Mouse (Mus musculus) liver, embryonic 13.5 days (tissue): ENCODE measurements around the gene Bag6. TPM values are rescaled to one million over a fixed set of nuclear protein-coding genes. Genes with fewer than 3 reads are reported as not detected.

Source experiments
- ATAC-seq: fragments of 200-750 bp; cut with Nextera tagmentation; 2 replicates; pipeline ENCODE4 v1.8.0; 2017; ENCODE audit warnings: low read depth, mild to moderate bottlenecking, moderate number of reproducible peaks, moderate library complexity
- DNase-seq: peaks from one replicate; pipeline ENCODE4 v3.0.0; 2022
- H3K27ac ChIP-seq: fragments of 300-500 bp; sonication (generic); 2 replicates; pipeline ENCODE4 v1.5.1; 2015; ENCODE audit warnings: moderate library complexity, mild to moderate bottlenecking, inconsistent platforms
- H3K27me3 ChIP-seq: fragments of 300-500 bp; sonication (generic); 2 replicates; pipeline ENCODE4 v1.6.1; 2015; ENCODE audit warnings: mild to moderate bottlenecking, inconsistent platforms
- H3K36me3 ChIP-seq: fragments of 300-500 bp; sonication (generic); 2 replicates; pipeline ENCODE4 v1.6.1; 2015; ENCODE audit warnings: mild to moderate bottlenecking, inconsistent platforms
- H3K4me1 ChIP-seq: fragments of 300-500 bp; sonication (generic); replicated peaks from 2 replicates; pipeline ENCODE4 v1.6.1; 2015; ENCODE audit warnings: inconsistent platforms
- H3K4me2 ChIP-seq: fragments of 300-500 bp; sonication (generic); 2 replicates; pipeline ENCODE4 v1.6.1; 2015; ENCODE audit warnings: inconsistent platforms, mild to moderate bottlenecking, moderate library complexity
- H3K4me3 ChIP-seq: fragments of 300-500 bp; sonication (generic); replicated peaks from 2 replicates; pipeline ENCODE4 v1.5.1; 2015; ENCODE audit warnings: mild to moderate bottlenecking, inconsistent platforms
- H3K9ac ChIP-seq: fragments of 300-500 bp; sonication (generic); 2 replicates; pipeline ENCODE4 v1.6.1; 2015; ENCODE audit warnings: mild to moderate bottlenecking, inconsistent platforms
- H3K9me3 ChIP-seq: fragments of 300-500 bp; sonication (generic); replicated peaks from 2 replicates; pipeline ENCODE4 v1.6.1; 2016; ENCODE audit warnings: inconsistent platforms
- WGBS: fragments of 180-500 bp; shearing (Covaris S2); methylation state at CpG from one replicate; pipeline ENCODE4 v1.1.7; 2015; ENCODE audit not compliant: insufficient replicate concordance; 5-methylcytosine and 5-hydroxymethylcytosine counted together
- polyA plus RNA-seq: library from polyadenylated mRNA; unstranded; fragments of >200 nt; fragmentation: Nextera tagmentation; extraction: Ambion mirVana; gene quantifications from 2 replicates; pipeline ENCODE4 v1.2.1, GENCODE M21; 2015

Bag6 gene
- polyA plus RNA-seq, 1 experiment from 2014 or later, result 22.4 TPM

DNA sequence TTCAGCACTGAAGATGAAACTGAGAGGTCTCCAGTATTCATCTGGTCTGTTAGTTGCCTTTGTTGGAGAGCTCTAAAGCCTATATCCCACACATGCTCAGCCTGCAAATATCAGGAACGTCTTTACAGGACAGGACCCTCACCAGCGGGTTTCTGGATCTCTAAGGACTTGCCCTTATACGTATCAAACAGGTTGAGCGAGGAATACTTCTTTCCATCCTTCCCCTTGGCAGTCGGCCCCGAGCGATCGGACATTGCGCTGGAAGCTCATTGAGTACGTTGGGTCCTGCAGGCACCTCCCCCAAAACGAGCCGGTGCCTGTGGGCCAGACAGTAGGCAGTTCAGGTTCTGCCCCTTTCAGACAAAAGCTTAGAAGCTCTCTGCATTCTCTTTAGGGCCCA is 27.8 kb downstream of the Bag6 start:
- peaks cover 42% of the 10 kb centered on the region for H3K4me1 ChIP-seq
- H3K9ac ChIP-seq, result peak overlapping the region; percentile 100
- peaks cover 53% of the 10 kb centered on the region for H3K36me3 ChIP-seq
- no peak for ATAC-seq
- H3K27ac ChIP-seq, result 0 out of 2 replicates have a peak overlapping the region, but pooled peaks have one; percentile 10
- H3K4me3 ChIP-seq, result peak overlapping the region; percentile 97
- peak overlapping the region; percentile 90 for H3K4me2 ChIP-seq
- no peak for DNase-seq
- no peaks in the 10 kb centered on the region for H3K9me3 ChIP-seq
- 61% methylated on average over 12 of the region's 12 CpGs for WGBS
- H3K27me3 ChIP-seq, result no peaks in the 10 kb centered on the region

DNA sequence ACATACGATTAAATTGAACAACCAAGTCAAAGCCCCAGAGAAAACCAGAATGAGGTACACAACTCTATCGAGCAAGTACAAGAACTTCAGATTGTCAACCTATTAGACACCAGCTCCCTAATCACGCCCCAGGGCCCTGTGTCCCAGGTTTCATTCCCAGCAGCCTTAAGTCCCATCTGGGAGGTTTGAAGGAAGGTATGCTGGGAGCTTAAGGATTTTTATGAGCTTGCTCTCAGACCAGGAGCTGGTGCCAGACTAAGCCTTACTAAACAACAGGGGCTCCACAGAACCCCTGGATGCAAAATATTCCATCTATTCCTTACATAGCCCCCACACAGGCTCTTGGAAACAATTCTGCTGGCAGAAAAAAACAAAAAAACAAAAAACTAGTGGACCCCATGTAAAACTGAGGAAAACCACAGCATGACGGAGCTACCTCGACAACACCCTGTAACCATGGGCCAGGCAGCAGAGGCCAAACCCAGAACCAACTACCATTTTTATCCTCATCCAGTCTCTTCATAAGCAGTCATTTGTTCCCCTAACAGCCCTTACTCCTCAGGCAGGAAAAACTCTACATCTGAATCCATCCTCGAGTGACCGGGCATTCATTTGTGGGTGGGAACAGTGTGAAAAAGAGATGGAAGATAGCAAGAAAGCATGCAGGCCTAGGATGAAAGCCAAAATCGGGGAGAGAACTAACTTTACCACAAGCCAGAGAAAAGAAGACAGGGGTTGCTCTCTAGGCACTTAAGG is 28.5 kb downstream of the Bag6 start:
- H3K9ac ChIP-seq, result peak overlapping the region; percentile 100
- H3K4me1 ChIP-seq, result peaks cover 42% of the 10 kb centered on the region
- H3K4me2 ChIP-seq, result peak overlapping the region; percentile 90
- peak overlapping the region; percentile 97 for H3K4me3 ChIP-seq
- H3K27ac ChIP-seq, result peak overlapping the region; percentile 93
- WGBS, result 10% methylated on average over 8 of the region's 8 CpGs
- H3K27me3 ChIP-seq, result no peaks in the 10 kb centered on the region
- DNase-seq (no peak), ATAC-seq (no peak)
- H3K36me3 ChIP-seq, result peaks cover 46% of the 10 kb centered on the region
- H3K9me3 ChIP-seq, result no peaks in the 10 kb centered on the region

DNA sequence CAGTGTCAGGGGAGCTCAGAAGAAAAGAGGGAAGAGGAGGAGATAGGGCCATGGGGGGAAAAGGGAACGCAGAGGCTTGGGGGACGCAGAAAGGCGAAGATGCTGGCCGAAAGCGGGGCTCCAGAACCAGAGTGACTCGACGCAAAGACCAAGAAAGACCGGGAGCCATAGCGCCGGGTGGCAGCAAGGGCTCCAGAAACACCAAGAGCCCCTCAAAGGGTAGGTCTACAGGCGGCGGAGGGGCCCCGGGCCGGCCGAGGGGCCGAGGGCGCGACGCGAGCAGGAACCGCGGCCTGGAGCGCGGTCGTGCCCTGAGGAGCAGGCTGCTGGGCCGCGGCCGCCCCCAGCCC is 29.2 kb downstream of the Bag6 start:
- peak overlapping the region; percentile 90 for H3K4me2 ChIP-seq
- ATAC-seq, result no peak
- H3K9me3 ChIP-seq, result no peaks in the 10 kb centered on the region
- H3K4me3 ChIP-seq, result peak overlapping the region; percentile 97
- no peaks in the 10 kb centered on the region for H3K27me3 ChIP-seq
- H3K9ac ChIP-seq, result peak overlapping the region; percentile 100
- H3K4me1 ChIP-seq, result peaks cover 42% of the 10 kb centered on the region
- no peak for DNase-seq
- 0% methylated on average over 28 of the region's 28 CpGs for WGBS
- peaks cover 39% of the 10 kb centered on the region for H3K36me3 ChIP-seq
- H3K27ac ChIP-seq, result peak overlapping the region; percentile 93

DNA sequence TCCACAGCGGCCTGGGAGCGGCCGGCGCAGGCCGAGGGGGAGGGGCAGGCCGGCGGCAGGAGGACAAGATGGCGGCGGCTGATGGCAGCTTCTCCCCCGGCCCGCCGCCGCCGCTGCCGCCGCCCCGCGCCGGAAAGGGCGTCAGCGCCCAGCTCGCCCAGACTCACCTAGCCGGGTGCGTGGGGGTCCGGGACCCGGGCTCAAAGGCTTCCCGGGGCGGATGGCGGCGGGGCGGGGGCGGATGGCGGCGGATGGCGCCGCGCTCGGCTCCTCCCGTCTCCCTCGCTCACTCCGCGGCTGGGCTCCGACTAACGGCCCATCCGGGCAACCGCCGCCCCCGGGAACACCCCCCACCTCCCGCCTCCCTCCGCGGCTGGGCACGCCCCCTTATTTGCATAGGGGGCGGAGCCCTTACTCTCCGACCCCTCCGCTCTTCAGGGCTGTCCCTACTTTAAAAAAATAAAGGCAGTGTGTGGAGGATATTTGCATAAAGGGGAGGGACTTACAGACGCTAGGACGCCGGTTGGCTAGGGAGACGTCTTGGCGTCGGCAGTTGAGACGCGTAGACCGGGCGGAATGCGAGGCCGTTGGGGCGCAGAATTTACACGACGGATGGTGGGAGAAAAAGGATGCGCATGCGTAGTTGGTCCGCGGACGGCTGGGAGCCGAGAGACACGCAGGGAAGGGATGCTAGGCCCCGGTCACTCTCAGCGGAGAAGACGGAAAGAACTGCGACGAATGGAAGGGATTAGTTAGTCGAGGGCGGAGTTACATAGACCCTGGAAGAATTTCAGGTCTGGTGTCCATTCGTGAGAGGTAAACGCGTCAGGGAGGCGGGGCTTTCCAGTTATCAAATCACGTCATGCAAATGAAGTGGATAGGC is 29.8 kb downstream of the Bag6 start, which contains the start of gene Prrc2a:
TSS of gene Prrc2a (minus strand) at position 330 of the 883 bp plus-strand sequence.
- no peaks in the 10 kb centered on the region for H3K27me3 ChIP-seq
- under 1% methylated on average over 74 of the region's 89 CpGs for WGBS
- DNase-seq, result peak; percentile 95

DNA sequence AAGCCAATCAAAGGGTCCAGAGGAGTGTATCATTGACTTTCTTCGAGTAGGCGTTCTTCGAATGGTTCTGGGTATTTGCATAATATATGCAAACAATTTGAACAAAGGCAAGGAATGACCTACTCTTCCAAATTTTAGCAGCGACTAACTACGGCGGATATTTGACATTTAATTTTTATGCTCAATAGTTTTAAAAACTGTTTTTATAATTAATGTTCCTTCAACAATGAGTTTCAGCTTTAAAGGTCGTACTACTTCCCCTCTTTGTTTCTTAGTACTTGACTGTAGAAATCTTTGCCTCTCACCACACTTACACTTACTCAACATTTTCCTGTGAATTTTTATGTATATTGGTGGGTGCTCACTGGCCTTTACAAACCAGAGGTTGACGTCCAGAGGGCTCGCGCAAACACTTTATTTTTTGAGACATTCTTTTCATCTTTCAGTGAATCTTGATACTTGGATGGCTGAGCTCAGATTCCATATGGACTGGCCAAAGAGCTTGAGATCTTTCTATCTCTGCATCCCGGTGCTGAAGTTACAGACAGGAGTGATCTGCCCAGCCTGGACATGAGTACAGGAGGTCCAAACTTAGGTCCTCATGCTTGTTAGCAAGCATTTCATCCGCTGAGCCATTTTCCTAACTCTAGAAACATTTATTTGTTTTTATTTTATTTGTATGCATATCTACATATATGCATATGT is 30.6 kb downstream of the Bag6 start:
- Histone ChIP-seq H3K36me3 (peaks cover 25% of the 10 kb centered on the region), H3K4me3 (peak overlapping the region; percentile 97), H3K4me2 (peak overlapping the region; percentile 90), H3K27me3 (no peaks in the 10 kb centered on the region), H3K9ac (peak overlapping the region; percentile 58), H3K4me1 (peaks cover 42% of the 10 kb centered on the region), H3K27ac (peak overlapping the region; percentile 93), H3K9me3 (no peaks in the 10 kb centered on the region)
- 28% methylated on average over 12 of the region's 12 CpGs for WGBS
- DNase-seq (no peak), ATAC-seq (peak; percentile 77)

More for the DNA sequence above, 29.8 kb downstream of the Bag6 start, which contains the start of gene Prrc2a:
- Histone ChIP-seq H3K4me1 (peaks cover 42% of the 10 kb centered on the region), H3K9me3 (no peaks in the 10 kb centered on the region), H3K27ac (peak within 1 kb of the TSS; percentile 93), H3K36me3 (peaks cover 33% of the 10 kb centered on the region), H3K9ac (peak within 1 kb of the TSS; percentile 100), H3K4me2 (peak within 1 kb of the TSS; percentile 90), H3K4me3 (peak within 1 kb of the TSS; percentile 97)
- peak; percentile 93 for ATAC-seq

DNA sequence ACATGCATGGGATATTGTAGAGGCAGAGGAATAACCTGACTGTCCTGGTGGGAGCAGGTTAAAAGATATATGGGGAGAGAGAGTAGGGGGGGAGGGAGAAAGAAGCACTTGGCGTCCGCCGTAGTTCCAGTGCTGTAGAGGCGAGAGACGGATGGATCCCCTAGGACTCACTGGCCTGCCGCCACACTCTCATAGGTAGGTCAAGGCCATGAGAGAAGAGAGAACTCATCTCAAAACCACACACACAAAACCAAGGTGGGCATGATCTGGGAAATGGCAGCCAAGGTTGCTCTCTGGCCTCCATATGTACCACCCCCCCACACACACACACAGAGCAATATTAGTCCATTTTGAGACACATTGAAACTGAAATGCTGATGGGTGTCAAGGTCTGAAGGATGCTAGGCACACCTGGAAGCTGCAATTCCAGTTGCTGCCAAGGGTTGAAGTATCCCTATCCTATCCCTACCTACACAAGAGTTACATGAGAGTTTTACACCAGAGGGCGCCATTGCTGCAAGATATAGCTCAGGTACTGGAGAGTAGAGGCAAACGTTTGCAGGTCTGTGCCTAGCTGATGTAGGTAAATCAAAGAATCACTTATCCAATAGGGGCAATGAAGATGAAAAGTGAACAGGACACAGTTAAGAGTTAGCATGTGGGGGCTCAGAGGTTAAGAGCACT is 31.5 kb downstream of the Bag6 start:
- Histone ChIP-seq H3K27ac (no peak overlapping the region), H3K4me1 (peaks cover 35% of the 10 kb centered on the region), H3K4me3 (no peak overlapping the region), H3K4me2 (0 out of 2 replicates have a peak overlapping the region, but pooled peaks have one; percentile 90), H3K9me3 (no peaks in the 10 kb centered on the region), H3K27me3 (no peaks in the 10 kb centered on the region), H3K9ac (no peak overlapping the region), H3K36me3 (peaks cover 16% of the 10 kb centered on the region)
- DNase-seq, result peak; percentile 49
- 69% methylated on average over 8 of the region's 8 CpGs for WGBS
- ATAC-seq, result no peak

DNA sequence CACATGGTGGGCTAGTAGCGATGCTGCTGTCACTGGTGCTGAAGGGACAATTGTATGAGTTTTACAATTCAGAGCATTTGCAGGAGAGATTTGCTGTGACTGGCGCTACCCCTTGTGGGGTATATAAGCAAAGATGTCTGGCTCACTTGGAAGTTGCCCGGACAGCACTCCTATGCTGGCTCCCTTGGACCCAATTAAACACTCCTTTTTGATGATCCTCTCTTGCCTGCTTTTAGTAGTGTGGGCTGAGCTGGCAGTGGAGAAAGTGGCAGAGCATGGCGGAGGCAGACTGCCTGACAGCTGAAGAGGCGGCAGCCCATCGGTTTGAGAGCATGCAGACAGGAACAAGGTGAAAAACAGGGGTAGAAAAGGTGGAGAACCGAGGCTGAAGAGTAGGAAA is 32.8 kb downstream of the Bag6 start:
- Histone ChIP-seq H3K27ac (no peak overlapping the region), H3K36me3 (peaks cover 3% of the 10 kb centered on the region; the same call in 1 of the 2 replicates), H3K4me2 (no peak overlapping the region), H3K27me3 (no peaks in the 10 kb centered on the region), H3K9ac (no peak overlapping the region), H3K4me1 (peaks cover 22% of the 10 kb centered on the region), H3K9me3 (no peaks in the 10 kb centered on the region), H3K4me3 (no peak overlapping the region)
- ATAC-seq, result no peak
- WGBS, result 68% methylated on average over 7 of the region's 7 CpGs
- DNase-seq, result no peak

DNA sequence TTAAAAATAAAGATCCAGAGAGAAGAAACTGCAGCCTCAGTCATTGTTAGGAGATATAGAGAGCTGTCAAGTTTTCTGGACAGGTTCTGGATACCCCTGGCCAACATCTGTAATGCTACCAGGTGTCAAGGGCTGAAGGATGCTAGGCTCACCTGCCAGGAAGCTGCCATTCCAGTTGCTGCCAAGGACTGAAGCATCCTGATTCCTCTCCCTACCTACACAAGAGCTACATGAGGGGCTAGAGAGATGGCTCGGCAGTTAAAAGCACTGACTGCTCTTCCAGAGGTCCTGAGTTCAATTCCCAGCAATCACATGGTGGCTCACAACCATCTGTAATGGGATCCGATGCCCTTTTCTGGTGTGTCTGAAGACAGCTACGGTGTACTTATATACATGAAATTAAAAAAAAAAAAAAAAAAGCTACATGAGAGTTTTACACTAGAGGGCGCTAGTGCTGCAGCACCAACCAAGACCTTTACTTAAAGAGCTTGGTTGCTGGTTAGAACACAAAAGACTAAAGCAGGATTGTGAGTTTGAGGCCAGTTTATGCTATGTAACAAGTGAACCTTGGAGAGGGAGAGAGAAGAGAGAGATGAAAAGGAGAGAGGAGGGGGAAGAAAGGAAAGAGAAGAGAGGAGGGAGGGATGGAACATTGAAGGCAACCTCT is 33.7 kb downstream of the Bag6 start:
- Histone ChIP-seq H3K36me3 (no peaks in the 10 kb centered on the region), H3K9me3 (no peaks in the 10 kb centered on the region), H3K27me3 (no peaks in the 10 kb centered on the region), H3K27ac (no peak overlapping the region), H3K4me3 (no peak overlapping the region), H3K4me1 (peaks cover 14% of the 10 kb centered on the region), H3K9ac (no peak overlapping the region), H3K4me2 (no peak overlapping the region)
- ATAC-seq (no peak), DNase-seq (no peak)
- WGBS, result 8% methylated on average over 4 of the region's 4 CpGs

DNA sequence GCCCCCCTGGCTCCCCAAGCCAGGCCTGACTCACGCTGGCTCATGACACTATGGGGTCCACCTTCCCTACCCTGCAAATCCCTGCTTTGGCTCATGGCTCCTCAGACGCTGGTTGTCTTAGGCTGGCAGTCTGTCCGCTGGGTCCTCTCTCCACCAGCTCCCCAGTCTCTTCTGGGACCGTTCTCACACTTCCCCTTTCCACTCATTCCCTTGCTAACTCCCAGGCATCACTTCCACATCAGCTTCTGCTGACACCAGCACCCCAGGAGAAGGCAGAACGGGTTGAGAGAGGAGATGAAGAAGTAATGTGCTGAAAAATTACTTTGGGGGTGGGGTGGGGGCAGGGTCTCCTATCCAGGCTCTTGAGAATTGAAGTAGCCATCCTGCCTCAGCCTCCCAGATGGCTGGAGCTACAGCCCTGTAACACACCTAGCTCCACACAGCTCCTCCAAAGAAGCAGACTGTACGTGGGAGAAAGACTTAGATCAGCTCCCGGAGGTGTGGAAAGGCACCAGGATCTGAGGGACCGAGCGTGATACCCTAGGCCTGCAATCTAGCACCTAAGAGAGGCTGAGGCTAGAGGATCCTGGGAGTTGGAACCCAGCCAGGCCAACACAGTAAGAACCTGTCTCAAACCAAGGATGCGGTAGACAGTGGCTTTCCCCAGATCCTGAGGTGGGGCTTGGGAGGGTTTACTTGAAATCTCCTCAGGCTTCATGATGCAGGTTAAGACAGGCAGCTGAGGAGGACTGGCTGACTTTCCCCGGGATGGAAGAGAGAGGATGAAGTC is 37.7 kb downstream of the Bag6 start:
- no peak overlapping the region for H3K4me3 ChIP-seq
- no peak overlapping the region for H3K9ac ChIP-seq
- H3K4me2 ChIP-seq, result no peak overlapping the region
- H3K36me3 ChIP-seq, result no peaks in the 10 kb centered on the region
- DNase-seq, result no peak
- WGBS, result 57% methylated on average over 11 of the region's 11 CpGs
- H3K9me3 ChIP-seq, result no peaks in the 10 kb centered on the region
- no peaks in the 10 kb centered on the region; the same call in 1 of the 2 replicates for H3K4me1 ChIP-seq
- H3K27me3 ChIP-seq, result no peaks in the 10 kb centered on the region
- H3K27ac ChIP-seq, result peak overlapping the region; percentile 1; the same call in 1 of the 2 replicates
- ATAC-seq, result no peak

DNA sequence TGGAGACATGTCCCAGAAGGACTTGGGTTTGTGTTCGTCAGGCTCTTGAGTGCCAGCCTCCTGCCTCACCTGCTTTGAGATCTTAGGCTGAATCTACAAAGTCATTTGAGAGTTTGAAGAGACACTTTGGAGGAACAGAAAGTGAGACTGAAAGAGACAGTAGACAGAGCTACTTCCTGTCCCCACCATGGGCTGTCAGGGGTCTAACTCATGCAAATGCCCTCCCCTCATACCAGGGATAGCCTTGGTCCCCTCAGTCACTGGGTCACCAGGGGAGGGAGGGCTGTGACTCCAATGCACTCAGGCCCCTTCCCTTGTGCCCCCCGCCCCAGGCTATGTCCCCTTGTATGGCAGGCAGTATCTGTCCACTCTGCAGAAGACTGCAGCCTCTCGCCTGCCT is 38.4 kb downstream of the Bag6 start:
- H3K27ac ChIP-seq, result no peak overlapping the region

More for the DNA sequence above, 38.4 kb downstream of the Bag6 start:
- ATAC-seq, result no peak
- Histone ChIP-seq H3K9ac (no peak overlapping the region), H3K9me3 (no peaks in the 10 kb centered on the region), H3K27me3 (no peaks in the 10 kb centered on the region), H3K4me1 (no peaks in the 10 kb centered on the region; the same call in 1 of the 2 replicates), H3K4me3 (no peak overlapping the region), H3K36me3 (no peaks in the 10 kb centered on the region), H3K4me2 (no peak overlapping the region)
- DNase-seq, result no peak
- WGBS, result 56% methylated on average over 3 of the region's 3 CpGs
